Mouse (Mus musculus): ENCODE data around the gene Rpl38. TPM values are rescaled to one million over a fixed set of nuclear protein-coding genes. Genes with fewer than 3 reads are reported as not detected.
A peak's percentile ranks its signal among the peaks of the same experiment; 100 is the strongest.

The Rpl38 gene
- polyA plus RNA-seq, 1 experiment from 2014 or later, result 935 TPM

- peak; percentile 41 for TF ChIP-seq CTCF (IDR thresholded peaks at IDR 0.05; ENCODE audit: low read depth)
- H3K9ac ChIP-seq (ENCODE audit: low read depth, low read length), result no peak overlapping the region
- no peaks in the 10 kb centered on the region for H3K4me1 ChIP-seq (replicated peaks; ENCODE audit: control insufficient read depth, insufficient read depth, low read length)
- no peak overlapping the region for H3K27ac ChIP-seq (ENCODE audit: low read depth, low read length)
- no peaks in the 10 kb centered on the region for H3K36me3 ChIP-seq (ENCODE audit: control insufficient read depth, insufficient read depth)
- no peak overlapping the region for H3K4me2 ChIP-seq (replicated peaks; ENCODE audit: low read depth)
- ATAC-seq, result no peak
- peaks cover 18% of the 10 kb centered on the region; the same call in 1 of the 2 replicates for H3K27me3 ChIP-seq (replicated peaks; ENCODE audit: control insufficient read depth, insufficient read depth, low read length)
- no peaks in the 10 kb centered on the region for H3K9me3 ChIP-seq (ENCODE audit: control insufficient read depth)
- no peak overlapping the region for H3K4me3 ChIP-seq (ENCODE audit: low read depth, low read length)
- 54% methylated on average over 5 of the region's 5 CpGs for WGBS
Observed at GRCm38 (mm10) chr11:114654552-114654951, 13.8 kb upstream of the Rpl38 start.

- WGBS, result 82% methylated on average over 7 of the region's 7 CpGs
- Histone ChIP-seq H3K36me3 (ENCODE audit: control insufficient read depth, insufficient read depth) (no peaks in the 10 kb centered on the region), H3K4me2 (replicated peaks; ENCODE audit: low read depth) (no peak overlapping the region), H3K4me3 (ENCODE audit: low read depth, low read length) (no peak overlapping the region), H3K9ac (ENCODE audit: low read depth, low read length) (no peak overlapping the region), H3K27me3 (replicated peaks; ENCODE audit: control insufficient read depth, insufficient read depth, low read length) (peaks cover 18% of the 10 kb centered on the region; the same call in 1 of the 2 replicates), H3K27ac (ENCODE audit: low read depth, low read length) (no peak overlapping the region), H3K9me3 (ENCODE audit: control insufficient read depth) (no peaks in the 10 kb centered on the region), H3K4me1 (replicated peaks; ENCODE audit: control insufficient read depth, insufficient read depth, low read length) (no peaks in the 10 kb centered on the region)
- TF ChIP-seq CTCF (IDR thresholded peaks at IDR 0.05; ENCODE audit: low read depth), result no peak
- no peak for ATAC-seq
Observed at GRCm38 (mm10) chr11:114655350-114656008, 12.8 kb upstream of the Rpl38 start.

- Histone ChIP-seq H3K27me3 (replicated peaks; ENCODE audit: control insufficient read depth, insufficient read depth, low read length) (peaks cover 18% of the 10 kb centered on the region; the same call in 1 of the 2 replicates), H3K4me2 (replicated peaks; ENCODE audit: low read depth) (no peak overlapping the region), H3K4me1 (replicated peaks; ENCODE audit: control insufficient read depth, insufficient read depth, low read length) (no peaks in the 10 kb centered on the region), H3K4me3 (ENCODE audit: low read depth, low read length) (no peak overlapping the region), H3K36me3 (ENCODE audit: control insufficient read depth, insufficient read depth) (no peaks in the 10 kb centered on the region), H3K9ac (ENCODE audit: low read depth, low read length) (no peak overlapping the region), H3K27ac (ENCODE audit: low read depth, low read length) (no peak overlapping the region), H3K9me3 (ENCODE audit: control insufficient read depth) (no peaks in the 10 kb centered on the region)
- TF ChIP-seq CTCF (IDR thresholded peaks at IDR 0.05; ENCODE audit: low read depth), result no peak
- no peak for ATAC-seq
- 29% methylated on average over 21 of the region's 27 CpGs for WGBS
Observed at GRCm38 (mm10) chr11:114656994-114657644, 11.2 kb upstream of the Rpl38 start.

- no peak for ATAC-seq
- no peak overlapping the region for H3K4me2 ChIP-seq (replicated peaks; ENCODE audit: low read depth)
Observed at GRCm38 (mm10) chr11:114657737-114658136, 10.6 kb upstream of the Rpl38 start.

GRCm38 (mm10) chr11:114662161-114662560 is 6.2 kb upstream of the Rpl38 start:
- no peak for ATAC-seq
- H3K4me3 ChIP-seq (ENCODE audit: low read depth, low read length), result no peak overlapping the region
- no peaks in the 10 kb centered on the region for H3K4me1 ChIP-seq (replicated peaks; ENCODE audit: control insufficient read depth, insufficient read depth, low read length)
- H3K36me3 ChIP-seq (ENCODE audit: control insufficient read depth, insufficient read depth), result no peaks in the 10 kb centered on the region
- H3K4me2 ChIP-seq (replicated peaks; ENCODE audit: low read depth), result no peak overlapping the region
- H3K27ac ChIP-seq (ENCODE audit: low read depth, low read length), result no peak overlapping the region
- H3K27me3 ChIP-seq (replicated peaks; ENCODE audit: control insufficient read depth, insufficient read depth, low read length), result 0 out of 2 replicates have a peak, but pooled peaks cover 13% of the 10 kb centered on the region
- TF ChIP-seq CTCF (IDR thresholded peaks at IDR 0.05; ENCODE audit: low read depth), result no peak
- H3K9me3 ChIP-seq (ENCODE audit: control insufficient read depth), result no peaks in the 10 kb centered on the region
- 84% methylated on average over 14 of the region's 14 CpGs for WGBS
- H3K9ac ChIP-seq (ENCODE audit: low read depth, low read length), result no peak overlapping the region

More at GRCm38 (mm10) chr11:114657737-114658136, 10.6 kb upstream of the Rpl38 start:
- Histone ChIP-seq H3K27me3 (replicated peaks; ENCODE audit: control insufficient read depth, insufficient read depth, low read length) (0 out of 2 replicates have a peak, but pooled peaks cover 12% of the 10 kb centered on the region), H3K27ac (ENCODE audit: low read depth, low read length) (no peak overlapping the region), H3K4me3 (ENCODE audit: low read depth, low read length) (no peak overlapping the region), H3K9me3 (ENCODE audit: control insufficient read depth) (no peaks in the 10 kb centered on the region), H3K36me3 (ENCODE audit: control insufficient read depth, insufficient read depth) (no peaks in the 10 kb centered on the region), H3K9ac (ENCODE audit: low read depth, low read length) (no peak overlapping the region), H3K4me1 (replicated peaks; ENCODE audit: control insufficient read depth, insufficient read depth, low read length) (no peaks in the 10 kb centered on the region)
- WGBS, result 16% methylated on average over 7 of the region's 7 CpGs
- peak; percentile 73 for TF ChIP-seq CTCF (IDR thresholded peaks at IDR 0.05; ENCODE audit: low read depth)

- Histone ChIP-seq H3K9ac (ENCODE audit: low read depth, low read length) (no peak overlapping the region), H3K4me2 (replicated peaks; ENCODE audit: low read depth) (no peak overlapping the region), H3K4me1 (replicated peaks; ENCODE audit: control insufficient read depth, insufficient read depth, low read length) (no peaks in the 10 kb centered on the region), H3K27me3 (replicated peaks; ENCODE audit: control insufficient read depth, insufficient read depth, low read length) (0 out of 2 replicates have a peak, but pooled peaks cover 9% of the 10 kb centered on the region), H3K4me3 (ENCODE audit: low read depth, low read length) (no peak overlapping the region), H3K36me3 (ENCODE audit: control insufficient read depth, insufficient read depth) (no peaks in the 10 kb centered on the region), H3K9me3 (ENCODE audit: control insufficient read depth) (no peaks in the 10 kb centered on the region), H3K27ac (ENCODE audit: low read depth, low read length) (no peak overlapping the region)
- peak; percentile 79 for TF ChIP-seq CTCF (IDR thresholded peaks at IDR 0.05; ENCODE audit: low read depth)
- no peak for ATAC-seq
- 30% methylated on average over 6 of the region's 6 CpGs for WGBS
Observed at GRCm38 (mm10) chr11:114662746-114663362, 5.5 kb upstream of the Rpl38 start.

Measured in intestine, postnatal 0 days (tissue).